Mouse (Mus musculus) ovary, adult 18-20 months (tissue): ENCODE data around the gene Gm16442.
"Not testable (repeated sequence)": the region's sequence is repeated elsewhere in the genome, so short reads cannot be mapped to it uniquely, and the experiment has no call there.

Experiments used
- DNase-seq: peaks from one replicate; pipeline ENCODE4 v3.0.0; 2022; ENCODE audit warnings: low spot score, mixed read lengths

Gm16442 gene

GRCm38 (mm10) chr7:20122479-20122878 lies at the start of gene Gm16442:
Gene Gm16442, minus strand, starts transcription at chr7:20122579.
- not testable (repeated sequence) for DNase-seq

GRCm38 (mm10) chr7:20168277-20168676 lies 45.9 kb upstream of the Gm16442 start, which contains the start of gene Vmn1r94:
Gene Vmn1r94, minus strand, starts transcription at chr7:20168377.
- not testable (repeated sequence) for DNase-seq

DNA sequence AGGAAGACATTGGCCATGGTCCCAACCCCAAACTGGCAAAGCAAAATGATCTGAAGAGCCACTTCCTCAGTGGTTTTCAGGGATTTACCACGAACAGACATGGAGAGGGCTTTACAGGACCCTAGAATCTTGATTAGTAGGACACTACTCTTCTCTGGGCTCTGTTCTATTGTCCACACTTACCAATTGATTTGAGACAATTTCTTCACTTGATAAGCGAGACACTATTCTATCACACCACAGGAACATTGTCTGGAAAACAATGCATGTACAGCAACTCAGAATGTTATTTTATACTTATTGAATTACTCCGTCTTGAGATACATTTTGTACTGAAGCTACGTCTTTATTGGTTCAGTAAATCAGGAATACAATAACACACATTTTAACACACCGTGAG lies 16.6 kb upstream of the Gm16442 start, which contains the start of gene Vmn1r93:
Vmn1r93 (minus strand) TSS at position 101 of the 400 bp plus-strand sequence.
- not testable (repeated sequence) for DNase-seq

- DNase-seq = not testable (repeated sequence)
Observed at GRCm38 (mm10) chr7:20099380-20099779, 23.0 kb downstream of the Gm16442 start, which contains the start of gene Vmn1r91. Gene Vmn1r91, plus strand, starts transcription at chr7:20099680.

- DNase-seq = not testable (repeated sequence)
Observed at GRCm38 (mm10) chr7:20078118-20078517, 44.3 kb downstream of the Gm16442 start.
